8 mouse cellular contexts compared by ENCODE assay signal in genomic region chr10:39371467-39371866, GRCm38 (mm10). TPM values are rescaled to one million over a fixed set of nuclear protein-coding genes. Genes with fewer than 3 reads are reported as not detected.
DNase-seq lines count a peak whose midpoint lies in the region; ATAC-seq and TF ChIP-seq lines count a peak whose summit lies in the region.

No protein-coding gene starts in this region.

- no peaks in the 10 kb centered on the region for H3K9me3 ChIP-seq in heart, embryonic 11.5 days (replicated peaks; ENCODE audit: control insufficient read depth, low read length)
- H3K9me3 ChIP-seq in G1E (replicated peaks) = no peaks in the 10 kb centered on the region
- no peaks in the 10 kb centered on the region for H3K9me3 ChIP-seq in heart, postnatal 0 days (replicated peaks; ENCODE audit: control insufficient read depth, low read length)
- H3K9me3 ChIP-seq in midbrain, embryonic 13.5 days = no peaks in the 10 kb centered on the region

- ATAC-seq in heart, embryonic 11.5 days (replicated peaks; ENCODE audit: insufficient number of reproducible peaks, low FRiP score, low TSS enrichment) = no peak
- no peak for ATAC-seq in G1E (ENCODE audit: extremely low read depth, insufficient number of reproducible peaks, low FRiP score, poor library complexity, severe bottlenecking)
- no peak for ATAC-seq in heart, postnatal 0 days (ENCODE audit: insufficient read depth, low read depth)
- no peak for ATAC-seq in midbrain, embryonic 13.5 days

- intact Hi-C loops in heart, postnatal 25 days (cut with DNase I) = loop anchor here (5.0 kb wide), 2 partner anchors 81 to 146 kb away; no protein-coding TSS in a partner anchor

- no peak for TF ChIP-seq EP300 in heart, postnatal 0 days (IDR thresholded peaks at IDR 0.05; ENCODE audit: low read depth)

- H3K36me3 ChIP-seq in heart, embryonic 11.5 days (ENCODE audit: control insufficient read depth, insufficient read depth, low read length) = no peaks in the 10 kb centered on the region
- H3K36me3 ChIP-seq in G1E (replicated peaks) = peaks cover 40% of the 10 kb centered on the region
- no peaks in the 10 kb centered on the region for H3K36me3 ChIP-seq in heart, postnatal 0 days (replicated peaks; ENCODE audit: control insufficient read depth, insufficient read depth, low read length)
- no peaks in the 10 kb centered on the region for H3K36me3 ChIP-seq in midbrain, embryonic 13.5 days

- no peak for DNase-seq in heart, postnatal 25 days (ENCODE audit: low spot score)
- peak; percentile 13 for DNase-seq in G1E (ENCODE audit: low spot score)
- no peak for DNase-seq in heart, postnatal 0 days (ENCODE audit: low spot score)
- no peak for DNase-seq in ovary, postnatal 14 days (ENCODE audit: low spot score)
- no peak for DNase-seq in frontal cortex, postnatal 10 days (ENCODE audit: low spot score in 2 of 2)
- no peak for DNase-seq in cerebellum, adult 11-12 months

- H3K27me3 ChIP-seq in heart, embryonic 11.5 days (ENCODE audit: control insufficient read depth, insufficient read depth, low read length) = no peaks in the 10 kb centered on the region
- H3K27me3 ChIP-seq in G1E (ENCODE audit: insufficient read depth, low read length) = no peaks in the 10 kb centered on the region
- no peaks in the 10 kb centered on the region for H3K27me3 ChIP-seq in heart, postnatal 0 days (ENCODE audit: control insufficient read depth, insufficient read depth, low read length)
- peaks cover 3% of the 10 kb centered on the region; the same call in 1 of the 2 replicates for H3K27me3 ChIP-seq in midbrain, embryonic 13.5 days

- no peak for TF ChIP-seq CTCF in G1E (IDR thresholded peaks at IDR 0.05; ENCODE audit: low read depth, low read length)
- no peak for TF ChIP-seq CTCF in heart, postnatal 0 days (IDR thresholded peaks at IDR 0.05; ENCODE audit: low read depth)

- peak overlapping the region; percentile 93; the same call in 1 of the 2 replicates for H3K9ac ChIP-seq in heart, embryonic 11.5 days (ENCODE audit: low read depth, low read length)
- H3K9ac ChIP-seq in heart, postnatal 0 days (replicated peaks; ENCODE audit: low read depth, low read length) = no peak overlapping the region; the same call in 1 of the 2 replicates
- H3K9ac ChIP-seq in midbrain, embryonic 13.5 days (replicated peaks) = peak overlapping the region; percentile 100

- H3K4me3 ChIP-seq in heart, embryonic 11.5 days (ENCODE audit: low read depth, low read length) = peak overlapping the region; percentile 95
- peak overlapping the region; percentile 93 for H3K4me3 ChIP-seq in G1E (ENCODE audit: low read depth, low read length)
- peak overlapping the region; percentile 93 for H3K4me3 ChIP-seq in heart, postnatal 0 days (ENCODE audit: low read depth, low read length)
- H3K4me3 ChIP-seq in midbrain, embryonic 13.5 days (replicated peaks) = peak overlapping the region; percentile 96

- H3K27ac ChIP-seq in heart, embryonic 11.5 days (ENCODE audit: low read depth, low read length) = no peak overlapping the region
- peak overlapping the region; percentile 88; the same call in 1 of the 2 replicates for H3K27ac ChIP-seq in heart, postnatal 0 days (ENCODE audit: low read depth)
- H3K27ac ChIP-seq in midbrain, embryonic 13.5 days = peak overlapping the region; percentile 99; the same call in 1 of the 2 replicates

- H3K4me1 ChIP-seq in heart, embryonic 11.5 days (ENCODE audit: control insufficient read depth, insufficient read depth, low read length) = peaks cover 28% of the 10 kb centered on the region
- peaks cover 66% of the 10 kb centered on the region for H3K4me1 ChIP-seq in G1E (ENCODE audit: insufficient read depth, low read depth, low read length)
- H3K4me1 ChIP-seq in heart, postnatal 0 days (ENCODE audit: control insufficient read depth, insufficient read depth) = peaks cover 25% of the 10 kb centered on the region
- H3K4me1 ChIP-seq in midbrain, embryonic 13.5 days (replicated peaks) = peaks cover 62% of the 10 kb centered on the region

- peak overlapping the region; percentile 89 for H3K4me2 ChIP-seq in heart, embryonic 11.5 days
- peak overlapping the region; percentile 95 for H3K4me2 ChIP-seq in heart, postnatal 0 days (ENCODE audit: low read depth, low read length)
- H3K4me2 ChIP-seq in midbrain, embryonic 13.5 days (replicated peaks) = peak overlapping the region; percentile 74

- WGBS in heart, embryonic 11.5 days (ENCODE audit: insufficient replicate concordance) = 62% methylated on average over 2 of the region's 2 CpGs
- WGBS in heart, postnatal 0 days = 68% methylated on average over 2 of the region's 2 CpGs
- WGBS in midbrain, embryonic 13.5 days = 51% methylated on average over 2 of the region's 2 CpGs

RNA-seq across cellular contexts. Expression of gene Fyn, which starts 2.8 kb away (rescaled TPM):
- 17.2 and 17.9 TPM in 2 replicates for polyA plus RNA-seq in heart, embryonic 11.5 days (2014; fragmentation: Nextera tagmentation; extraction: Ambion mirVana)
- 10 to 100 TPM; 29.1 to 42.5 TPM for total RNA-seq in heart, postnatal 25 days (2021)
- total RNA-seq in G1E (2014; fragmentation: Nextera tagmentation) (91.4 and 101 TPM in 2 replicates), G1E (2017) (125 and 127 TPM in 2 replicates)
- polyA plus RNA-seq in G1E (2012) = 88.6 and 89.7 TPM in 2 replicates
- 24.1 and 34.3 TPM in 2 replicates for total RNA-seq in heart, postnatal 0 days (2014; rRNA removed; ENCODE audit: low replicate concordance)
- polyA plus RNA-seq in heart, postnatal 0 days (2015; fragmentation: Nextera tagmentation; extraction: Ambion mirVana) = 10.3 and 10.8 TPM in 2 replicates
- polyA plus RNA-seq in midbrain, embryonic 13.5 days (2015; fragmentation: Nextera tagmentation; extraction: Ambion mirVana) = 62.4 and 64.8 TPM in 2 replicates
